Mouse (Mus musculus): Measurements from ENCODE around the gene Msh5.
"Not testable (repeated sequence)": the region's sequence is repeated elsewhere in the genome, so short reads cannot be mapped to it uniquely, and the experiment has no call there.

The Msh5 gene

DNA sequence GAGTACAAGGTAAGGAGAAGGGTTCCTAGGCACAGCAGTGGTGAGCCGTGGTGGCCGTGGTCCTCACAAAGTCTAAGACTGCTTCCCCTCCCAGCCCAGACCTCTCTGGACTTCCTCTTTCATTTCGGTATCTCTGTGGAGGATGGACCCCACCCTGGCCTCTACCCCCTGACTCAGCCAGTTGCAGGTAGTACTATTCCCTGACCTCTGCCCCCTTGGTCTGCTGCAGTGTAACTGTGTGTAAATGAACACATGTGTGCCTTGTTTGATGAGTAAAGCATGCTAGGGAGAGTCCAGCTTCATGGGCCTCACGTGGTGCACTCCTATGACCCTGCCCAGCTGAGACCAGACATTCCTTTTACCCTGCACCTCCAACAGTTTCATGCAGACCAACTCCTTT lies 22.8 kb downstream of the Msh5 start:
- no peak for DNase-seq (ENCODE audit: low spot score)

DNA sequence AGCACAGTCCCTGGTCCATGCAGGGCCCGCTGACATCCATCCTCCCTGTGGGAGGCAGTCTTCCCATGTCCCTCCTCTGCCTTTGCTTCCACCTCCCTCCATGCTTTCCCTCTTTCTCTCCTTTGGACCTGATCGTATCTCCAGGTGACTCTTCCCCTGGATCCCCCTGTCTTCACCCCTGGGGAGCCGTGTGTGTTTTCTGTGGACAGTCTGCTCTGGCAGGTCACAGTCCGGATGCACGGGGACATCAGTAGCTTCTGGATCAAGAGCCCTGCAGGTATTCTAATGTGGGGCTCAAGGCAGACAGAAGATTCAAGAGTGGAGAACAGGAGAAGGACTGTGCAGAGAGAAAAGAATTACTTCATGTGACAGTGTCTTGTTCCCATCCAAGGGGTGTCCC lies 23.3 kb downstream of the Msh5 start:
- DNase-seq (ENCODE audit: low spot score) = no peak

DNA sequence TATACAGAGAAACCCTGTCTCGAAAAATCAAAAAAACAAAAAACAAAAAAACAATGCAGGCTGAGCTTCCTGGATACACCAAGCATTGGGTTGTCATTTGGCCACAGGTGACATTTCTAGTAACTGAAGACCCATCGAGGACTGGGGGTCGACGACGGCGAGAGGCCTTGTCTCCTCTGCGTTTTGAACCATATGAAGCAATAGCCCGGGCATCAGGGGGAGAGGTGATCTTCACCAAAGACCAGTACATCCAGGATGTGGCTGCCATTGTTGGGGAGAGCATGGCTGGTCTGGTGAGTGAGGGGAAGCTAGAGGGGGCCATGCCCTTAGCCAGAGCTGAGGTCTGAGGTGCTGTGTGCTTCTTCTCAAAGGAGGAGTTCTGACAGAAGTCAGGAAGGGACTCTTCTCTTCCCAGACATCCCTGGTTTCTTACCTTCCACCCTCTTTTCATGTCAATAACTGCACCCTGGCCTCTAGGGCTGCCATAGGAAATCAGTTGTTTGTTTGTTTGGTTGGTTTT lies 23.9 kb downstream of the Msh5 start:
- no peak for DNase-seq (ENCODE audit: low spot score)

DNA sequence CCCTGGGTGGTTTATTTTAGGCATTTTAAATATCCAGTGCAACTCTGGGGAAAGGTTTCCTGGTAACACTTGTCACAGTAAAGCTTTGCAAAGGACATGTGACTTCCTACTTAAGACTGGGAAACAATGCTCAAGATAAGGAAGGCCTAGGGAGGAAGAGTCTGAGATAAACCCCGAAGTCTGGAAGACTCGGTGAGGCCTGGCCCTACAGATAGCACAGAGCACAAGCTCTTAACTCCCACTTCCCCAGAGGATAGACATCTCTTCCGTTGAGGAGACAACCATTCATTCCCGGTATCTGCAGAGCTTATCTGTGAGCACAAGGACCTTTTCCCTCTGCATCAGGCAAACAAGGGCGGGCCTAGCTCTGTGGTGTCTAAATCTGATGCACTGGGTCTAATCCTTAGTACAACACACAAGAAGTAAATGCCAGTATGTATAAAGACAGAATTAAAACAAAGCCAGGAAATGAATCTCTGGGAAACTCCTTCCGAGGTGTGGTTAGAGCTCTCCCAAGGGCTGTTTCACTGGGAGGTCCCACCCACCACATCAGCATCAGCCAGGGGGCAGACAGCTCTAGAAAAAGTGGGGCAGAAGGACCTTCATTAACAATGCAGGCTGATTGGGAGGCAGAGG lies 24.6 kb downstream of the Msh5 start:
- DNase-seq (ENCODE audit: low spot score) = no peak

DNA sequence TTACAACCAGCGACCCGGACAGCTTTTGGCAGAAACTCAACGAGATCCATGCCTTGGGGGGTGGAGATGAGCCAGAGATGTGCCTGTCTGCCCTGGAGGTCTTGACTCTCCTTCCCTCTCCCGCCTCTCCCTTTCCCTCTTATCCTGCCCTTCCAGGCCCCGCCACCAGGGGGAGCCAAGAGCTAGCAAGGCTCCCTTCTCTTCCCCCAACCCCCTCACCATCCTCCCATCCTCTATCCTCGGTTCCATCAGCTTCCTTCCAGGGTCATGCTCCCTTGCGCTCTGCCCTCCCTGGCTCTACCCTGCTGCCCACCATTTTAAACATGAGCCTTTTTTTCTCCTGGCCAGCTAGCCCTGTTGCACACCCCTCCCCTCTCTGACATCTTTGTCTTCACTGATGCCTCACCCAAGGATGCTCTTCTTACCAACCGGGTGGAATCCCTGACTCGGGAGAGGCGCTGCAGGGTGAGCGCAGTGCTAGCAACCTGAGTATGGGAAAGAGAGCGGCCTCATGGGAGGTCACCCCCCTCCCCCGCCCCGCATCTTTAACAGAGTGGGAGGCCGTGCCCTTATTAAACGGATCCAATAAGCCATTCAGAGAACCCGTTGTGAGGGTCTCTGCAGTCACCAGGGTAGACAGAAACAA lies 25.3 kb downstream of the Msh5 start:
- peak; percentile 95 for DNase-seq (ENCODE audit: low spot score)

DNA sequence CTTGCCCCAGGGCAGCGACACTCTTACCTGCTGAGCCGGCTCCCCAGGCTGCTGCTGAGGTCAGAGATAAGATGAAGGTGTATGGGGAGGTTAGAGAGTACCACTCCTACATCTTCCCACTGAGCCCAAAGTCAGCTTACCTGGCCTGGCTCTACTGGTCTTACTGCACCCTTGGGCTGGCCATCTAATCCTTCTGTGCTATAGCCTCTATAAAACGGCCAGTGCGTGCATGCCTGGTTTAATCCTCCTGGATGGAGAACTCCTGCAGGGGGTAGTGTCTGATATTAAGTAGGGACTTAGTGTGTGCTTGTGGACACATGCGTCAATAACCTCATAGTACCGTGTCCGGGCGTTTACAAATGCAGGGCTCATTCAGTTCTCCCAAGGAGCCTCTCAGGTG lies 26.0 kb downstream of the Msh5 start:
- DNase-seq (ENCODE audit: low spot score) = no peak

DNA sequence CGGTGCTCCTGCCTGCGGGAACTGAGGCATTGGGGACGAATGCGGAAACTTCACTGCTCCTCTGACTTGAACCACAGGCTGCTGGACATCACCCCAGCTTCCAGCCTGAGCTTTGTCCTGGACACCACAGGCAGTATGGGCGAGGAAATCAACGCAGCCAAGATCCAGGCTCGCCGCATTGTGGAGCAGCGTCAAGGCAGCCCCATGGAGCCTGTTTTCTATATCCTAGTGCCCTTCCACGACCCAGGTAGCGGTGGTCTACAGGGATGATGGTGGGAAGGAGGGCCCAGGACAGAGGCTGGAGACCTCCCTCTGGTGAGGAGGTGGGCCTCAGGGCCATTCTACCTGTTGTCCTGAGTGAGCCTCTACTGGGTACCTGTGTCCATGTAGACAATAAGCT lies 26.7 kb downstream of the Msh5 start:
- DNase-seq (ENCODE audit: low spot score) = no peak

DNA sequence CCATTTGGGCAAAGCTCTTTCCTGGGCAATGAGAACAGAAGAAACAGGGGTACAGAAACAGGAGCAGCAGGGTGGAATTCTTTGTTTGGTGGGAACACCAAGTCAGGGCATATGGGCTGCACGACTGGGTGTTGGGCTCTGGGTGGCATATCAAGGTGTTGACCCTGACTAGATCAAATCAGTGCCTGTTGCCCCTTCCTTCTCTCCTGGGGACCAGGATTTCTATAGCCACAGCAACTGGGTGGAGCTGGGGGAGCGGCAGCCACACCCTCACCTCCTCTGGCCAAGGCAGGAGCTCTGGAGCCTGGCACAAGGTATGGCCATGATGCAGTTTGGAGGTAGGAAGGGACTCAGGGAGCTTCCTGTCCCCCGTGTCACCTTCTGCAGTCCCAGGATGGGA lies 28.4 kb downstream of the Msh5 start:
- DNase-seq (ENCODE audit: low spot score) = no peak

DNA sequence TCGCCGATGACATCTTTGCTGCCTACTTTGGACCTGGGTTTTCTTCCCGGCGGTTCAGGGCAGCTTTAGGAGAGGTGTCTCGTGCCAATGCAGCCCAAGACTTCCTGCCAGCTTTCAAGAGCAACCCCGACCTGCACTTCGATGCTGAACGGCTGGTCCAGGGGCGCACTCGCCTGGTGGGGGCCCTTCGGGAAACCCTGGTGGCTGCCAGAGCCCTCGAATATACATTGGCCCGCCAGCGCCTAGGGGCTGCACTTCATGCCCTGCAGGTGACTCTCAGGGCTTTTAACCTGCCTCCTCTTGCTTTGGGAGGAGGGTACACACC lies 28.9 kb downstream of the Msh5 start:
- no peak for DNase-seq (ENCODE audit: low spot score)

DNA sequence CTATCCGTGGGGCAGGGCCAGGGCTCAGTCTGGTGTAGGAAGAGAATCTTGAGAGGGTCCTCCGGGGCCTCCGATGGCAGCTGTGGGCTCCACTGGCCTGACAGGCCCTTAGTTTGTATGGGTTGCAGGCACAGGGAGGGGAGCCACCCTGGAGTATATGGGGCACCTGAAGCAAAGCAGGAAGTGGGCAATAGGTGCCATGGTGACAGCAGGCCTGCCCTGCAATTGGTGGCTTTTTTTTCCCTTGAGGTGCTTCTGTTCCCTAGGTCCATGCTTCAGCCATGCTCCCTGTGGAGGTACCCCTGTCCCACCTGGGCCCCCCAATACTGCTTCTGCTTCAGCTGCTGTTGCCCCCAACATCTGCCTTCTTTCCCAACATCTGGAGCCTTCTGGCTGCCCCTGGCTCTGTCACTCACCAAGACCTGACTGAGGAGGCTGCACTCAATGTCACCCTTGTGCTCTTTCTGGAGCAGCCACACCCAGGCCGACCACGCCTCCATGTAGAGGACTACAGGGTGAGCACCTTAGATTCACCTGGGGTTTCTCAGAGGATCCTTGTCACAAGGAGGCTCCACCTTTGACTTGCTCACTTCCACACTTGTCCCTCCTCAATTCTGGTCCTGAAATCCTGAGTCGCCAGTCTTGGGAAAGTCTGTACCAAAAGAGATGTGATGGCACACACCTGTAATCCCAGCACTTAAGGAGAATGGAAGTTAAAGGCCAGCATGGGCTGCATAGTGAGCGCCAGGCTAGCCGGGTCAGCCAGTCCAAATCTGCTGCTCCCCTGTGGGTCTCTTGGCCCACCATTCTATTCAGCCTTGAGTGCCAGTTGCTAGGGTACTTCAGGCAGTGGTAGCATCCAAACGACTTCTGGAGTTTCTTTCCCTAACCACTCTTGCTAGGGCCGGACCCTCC lies 29.5 kb downstream of the Msh5 start:
- DNase-seq (ENCODE audit: low spot score) = no peak

DNA sequence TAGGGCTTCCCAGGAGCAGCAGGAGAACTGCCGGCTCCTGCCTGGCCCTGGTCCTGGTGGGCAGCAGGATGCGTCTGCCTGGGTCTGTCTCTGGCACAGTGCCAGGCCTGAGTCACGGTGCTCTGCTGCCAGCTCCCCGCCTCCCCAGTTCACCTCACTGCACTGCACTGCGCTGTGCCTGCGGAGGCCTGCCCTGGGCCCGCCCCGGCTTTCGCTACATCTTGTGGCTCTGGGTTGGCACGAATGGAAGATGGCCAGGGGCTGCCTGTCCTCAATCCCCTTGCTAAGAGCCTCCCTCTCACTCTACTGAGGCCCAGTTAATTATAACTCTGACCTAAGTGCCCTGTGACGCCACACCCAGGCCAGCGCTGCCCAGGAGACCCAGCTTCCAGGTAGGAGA lies 30.2 kb downstream of the Msh5 start, which contains the start of gene Vwa7:
Gene Vwa7 (plus strand): TSS at position 204 of the 400 bp plus-strand sequence.
- no peak for DNase-seq (ENCODE audit: low spot score)

DNA sequence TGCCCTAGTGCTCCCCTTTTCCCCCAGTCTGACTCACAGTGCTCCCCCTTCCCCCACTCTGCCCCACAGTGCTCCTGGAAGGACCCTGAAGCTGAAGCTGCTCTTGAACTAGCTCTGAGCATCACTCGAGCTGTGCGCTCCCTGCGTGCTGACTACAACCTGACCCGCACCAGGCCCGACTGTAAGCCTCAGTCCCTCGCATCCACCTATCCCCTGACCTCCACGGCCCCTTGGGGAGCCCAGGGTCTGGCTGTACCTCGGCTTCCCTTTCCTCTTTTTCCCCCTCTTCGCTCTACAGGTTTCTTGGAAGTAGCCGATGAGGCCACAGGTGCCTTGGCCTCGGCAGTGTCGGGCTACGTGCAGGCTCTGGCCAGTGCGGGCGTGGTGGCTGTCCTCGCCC lies 31.2 kb downstream of the Msh5 start:
- no peak for DNase-seq (ENCODE audit: low spot score)

DNA sequence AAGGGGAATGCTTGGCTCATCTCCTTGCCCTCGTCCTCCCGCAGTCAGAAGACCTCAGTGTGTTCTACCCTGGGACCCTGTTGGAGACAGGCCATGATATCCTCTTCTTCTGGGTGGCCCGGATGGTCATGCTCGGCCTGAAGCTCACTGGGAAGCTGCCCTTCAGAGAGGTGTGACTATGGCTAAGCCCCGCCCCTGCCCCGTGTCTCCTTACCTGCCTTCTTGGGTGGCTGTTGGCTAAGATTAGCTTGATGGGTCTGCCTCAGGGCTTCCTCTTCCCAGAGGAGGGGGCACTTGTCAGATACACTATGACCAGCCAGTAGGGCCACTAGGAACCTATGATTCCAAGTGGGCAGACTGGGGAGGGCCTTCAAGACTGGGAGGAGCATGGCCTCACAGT lies 33.3 kb downstream of the Msh5 start:
- DNase-seq (ENCODE audit: low spot score) = no peak

DNA sequence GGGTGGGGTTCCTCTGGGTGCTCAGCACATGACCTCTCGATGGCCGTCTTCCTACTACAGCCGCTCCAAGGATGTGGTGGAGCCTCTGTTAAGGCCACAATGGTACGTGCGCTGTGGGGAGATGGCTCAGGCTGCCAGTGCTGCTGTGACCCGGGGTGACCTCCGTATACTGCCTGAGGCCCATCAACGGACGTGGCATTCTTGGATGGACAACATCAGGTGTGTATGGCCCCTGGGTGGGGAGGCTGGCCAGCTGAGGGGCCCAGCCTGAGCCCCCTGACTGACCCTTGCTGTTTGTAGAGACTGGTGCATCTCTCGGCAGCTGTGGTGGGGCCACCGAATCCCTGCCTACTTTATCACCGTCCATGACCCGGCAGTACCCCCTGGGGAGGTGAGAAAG lies 34.1 kb downstream of the Msh5 start:
- DNase-seq (ENCODE audit: low spot score) = no peak

DNA sequence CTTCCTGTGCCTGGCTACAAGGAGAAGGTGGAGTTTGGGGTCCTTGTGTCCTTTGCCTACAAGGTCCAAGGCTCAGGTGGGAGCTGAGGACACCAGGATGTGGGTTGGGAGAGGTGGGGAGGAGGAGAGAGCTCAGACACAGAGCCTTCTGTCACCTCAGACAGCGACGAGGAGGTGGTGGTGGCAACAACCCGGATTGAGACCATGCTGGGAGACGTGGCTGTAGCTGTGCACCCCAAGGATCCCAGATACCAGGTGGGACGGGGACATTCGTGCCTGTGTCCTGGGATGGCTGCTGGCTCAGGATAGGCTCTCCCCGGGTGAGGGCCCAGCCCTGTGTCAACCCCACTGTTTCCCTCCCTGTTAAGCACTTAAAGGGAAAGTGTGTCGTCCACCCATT lies 35.1 kb downstream of the Msh5 start:
- DNase-seq (ENCODE audit: low spot score) = no peak

DNA sequence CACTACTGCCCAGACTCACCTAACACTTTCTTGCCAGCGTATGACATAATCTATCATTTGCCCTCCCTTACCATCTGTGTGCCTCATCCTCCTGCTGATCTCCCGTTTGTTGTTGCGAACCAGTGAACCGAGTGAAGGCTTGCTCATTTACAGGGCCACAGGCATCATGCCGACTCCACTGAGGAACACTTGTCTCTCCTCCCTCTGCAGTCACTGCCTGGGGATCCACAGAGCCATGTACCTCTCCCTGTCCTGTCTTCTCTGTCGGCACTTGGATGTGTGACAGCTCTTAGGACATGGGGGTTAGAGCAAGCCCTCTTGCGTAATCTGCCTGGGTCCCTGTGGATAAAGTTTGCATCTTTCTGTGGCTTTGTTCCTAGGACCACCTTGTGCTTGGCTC lies 37.0 kb downstream of the Msh5 start:
- no peak for DNase-seq (ENCODE audit: low spot score)

DNA sequence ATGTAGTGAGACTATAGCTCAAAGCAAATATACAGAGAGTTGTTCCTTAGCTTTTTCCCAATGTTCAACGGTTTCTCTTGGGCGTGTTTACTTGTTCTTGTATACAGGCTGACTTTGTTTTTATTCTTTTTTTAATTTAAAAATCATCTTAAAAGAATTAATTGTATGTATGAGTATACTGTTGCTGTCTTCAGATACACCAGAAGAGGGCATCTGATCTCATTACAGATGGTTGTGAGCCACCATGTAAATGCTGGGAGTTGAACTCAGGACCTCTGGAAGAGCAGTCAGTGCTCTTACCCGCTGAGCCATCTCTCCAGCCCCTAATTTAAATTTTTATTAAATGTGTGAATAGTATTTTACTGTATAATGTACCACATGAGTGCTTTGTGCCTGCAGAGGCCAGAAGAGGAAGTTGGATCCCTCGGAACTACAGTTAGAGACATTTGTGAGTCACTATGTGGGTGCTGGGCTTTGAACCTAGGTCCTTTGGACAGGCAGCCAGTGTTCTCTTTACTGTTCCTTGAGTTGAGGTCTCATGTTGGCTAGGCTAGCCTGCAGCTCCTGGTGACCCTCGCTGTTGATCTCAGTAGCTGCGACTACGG lies 39.1 kb downstream of the Msh5 start:
- no peak for DNase-seq (ENCODE audit: low spot score)

DNA sequence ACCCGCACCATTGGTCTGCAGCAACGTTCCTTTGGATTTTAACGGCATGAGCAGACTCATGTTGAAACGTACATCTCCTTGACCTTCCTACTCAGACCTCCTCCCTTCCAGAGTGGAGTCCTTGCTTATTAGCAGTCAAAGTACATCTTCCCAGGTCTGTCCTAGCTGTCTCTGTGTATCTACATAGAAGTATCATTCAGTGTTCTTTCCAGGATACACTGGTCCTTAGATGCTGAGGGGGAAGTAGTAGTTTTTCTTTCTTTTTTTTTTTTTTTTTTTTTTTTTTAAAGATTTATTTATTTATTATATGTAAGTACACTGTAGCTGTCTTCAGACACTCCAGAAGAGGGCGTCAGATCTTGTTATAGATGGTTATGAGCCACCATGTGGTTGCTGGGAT lies 40.6 kb downstream of the Msh5 start:
- not testable (repeated sequence) for DNase-seq (ENCODE audit: low spot score)

DNA sequence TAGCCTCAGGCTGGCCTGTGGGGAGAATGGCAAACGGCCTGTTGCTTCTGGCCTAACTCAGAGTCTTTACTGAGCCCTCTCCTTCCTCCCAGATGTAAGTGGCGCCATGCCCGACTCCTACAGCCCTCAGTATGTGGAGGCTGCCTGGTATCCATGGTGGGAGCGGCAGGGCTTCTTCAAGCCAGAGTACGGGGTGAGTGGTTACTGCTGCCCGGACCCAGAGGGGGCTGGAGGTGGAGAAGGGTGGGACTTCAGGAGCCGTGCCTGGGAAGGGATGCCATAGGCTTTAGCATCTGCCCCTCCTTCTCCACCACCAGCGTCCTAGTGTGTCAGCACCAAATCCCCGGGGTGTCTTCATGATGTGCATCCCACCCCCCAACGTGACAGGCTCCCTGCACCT lies 41.4 kb downstream of the Msh5 start:
- DNase-seq (ENCODE audit: low spot score) = no peak

DNA sequence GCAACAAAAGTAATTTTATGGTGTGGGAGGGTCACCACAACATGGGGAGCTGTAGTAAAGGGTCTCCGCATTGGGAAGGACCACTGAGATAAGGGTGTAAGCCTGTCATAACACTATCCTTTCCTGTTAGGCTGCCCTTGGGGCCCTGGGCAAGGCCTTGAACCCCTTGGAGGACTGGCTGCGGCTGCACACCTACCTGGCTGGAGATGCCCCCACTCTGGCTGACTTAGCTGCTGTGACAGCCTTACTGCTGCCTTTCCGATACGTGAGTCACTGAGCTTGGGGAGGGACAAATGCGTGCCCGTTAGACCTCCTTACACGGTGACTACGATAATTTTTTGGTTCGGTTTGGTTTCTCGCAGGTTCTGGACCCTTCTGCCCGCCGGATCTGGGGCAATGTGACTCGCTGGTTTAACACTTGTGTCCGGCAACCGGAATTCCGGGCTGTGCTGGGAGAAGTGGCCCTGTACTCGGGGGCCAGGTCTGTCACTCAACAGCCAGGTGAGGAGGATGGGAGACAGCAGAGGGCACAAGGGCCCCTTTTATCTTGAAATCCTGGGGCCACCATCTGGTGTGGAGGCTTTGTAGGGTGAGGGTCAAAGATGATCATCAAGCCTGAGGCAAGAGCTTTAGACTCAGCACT lies 42.3 kb downstream of the Msh5 start:
- DNase-seq (ENCODE audit: low spot score) = no peak

DNA sequence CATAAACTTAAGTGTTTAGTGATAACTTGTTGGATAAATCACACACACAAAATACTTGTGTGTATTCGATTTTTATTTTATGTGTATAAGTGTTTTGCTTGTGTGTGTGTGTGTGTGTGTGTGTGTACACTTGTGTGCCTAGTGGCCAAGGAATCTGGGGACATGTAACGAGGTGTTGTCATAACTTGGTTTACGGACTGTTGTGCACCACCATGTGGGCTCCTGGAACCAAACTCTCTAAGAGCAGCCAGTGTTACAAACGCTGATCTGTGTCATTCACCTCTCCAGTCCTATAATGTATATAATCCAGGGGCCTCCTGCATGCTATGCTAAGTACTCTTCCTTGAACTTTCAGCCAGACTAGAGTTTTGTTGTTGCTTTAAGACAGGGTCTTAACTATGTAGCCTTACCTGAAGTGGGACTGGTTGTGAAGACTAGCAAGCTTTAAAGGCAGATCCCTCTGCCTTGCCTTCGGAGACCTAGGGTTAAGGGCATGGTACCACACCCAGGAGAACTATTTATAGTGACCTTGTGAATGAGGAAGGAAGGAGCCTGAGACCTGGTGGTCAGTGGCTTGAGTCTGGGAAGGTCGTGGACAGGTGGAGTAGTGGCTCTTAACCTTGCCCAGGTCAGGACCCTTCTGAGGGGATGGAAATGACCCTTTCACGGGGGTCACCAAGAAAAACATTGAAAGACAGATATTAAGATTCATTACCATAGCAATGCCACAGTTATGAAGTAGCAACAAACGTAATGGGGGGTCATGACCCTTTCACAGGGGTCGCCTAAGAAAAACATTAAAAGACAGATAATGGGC lies 43.3 kb downstream of the Msh5 start:
- DNase-seq (ENCODE audit: low spot score) = no peak

Data from retina, embryonic 14.5 days (tissue).